Mouse (Mus musculus): ENCODE measurements at regions not wholly inside any gene's neighbourhood (a gene's known extent, or its start where the extent isn't known, plus 50 kb on each side); places are given as distances from the start of the nearest gene placed in this dataset.

GRCm38 (mm10) chr5:148809485-148809884, 119.6 kb downstream of the Katnal1 start:
- dilution Hi-C loops (cut with MboI; ENCODE audit: extremely low pct_ligation_motif_present, extremely low pct_unique_long_range_greater_than_20kb, low sequenced_read_pairs) = no loop called here
- H3K9me3 ChIP-seq (replicated peaks; ENCODE audit: low read length) = peaks cover 5% of the 10 kb centered on the region
- H3K4me2 ChIP-seq (ENCODE audit: insufficient read depth, low read depth, poor library complexity, severe bottlenecking) = no peak overlapping the region
- H3K9ac ChIP-seq (ENCODE audit: insufficient read depth, low read depth) = no peak overlapping the region
- H3K27ac ChIP-seq (ENCODE audit: insufficient read depth, low read depth) = no peak overlapping the region
- TF ChIP-seq ZKSCAN1 (IDR thresholded peaks at IDR 0.05; ENCODE audit: borderline replicate concordance, low read depth, low read length) (no peak), ELF1 (IDR thresholded peaks at IDR 0.05; ENCODE audit: low read depth, low read length) (no peak), ETS1 (conservative IDR thresholded peaks at IDR 0.05; ENCODE audit: low read depth, low read length) (no peak), MXI1 (IDR thresholded peaks at IDR 0.05; ENCODE audit: low read depth, low read length) (no peak), NRF1 (IDR thresholded peaks at IDR 0.05; ENCODE audit: low read depth, low read length) (no peak), MYC (IDR thresholded peaks at IDR 0.05; ENCODE audit: low read depth, low read length) (no peak), MAFK (IDR thresholded peaks at IDR 0.05; ENCODE audit: insufficient replicate concordance, low read length) (no peak), E2F4 (IDR thresholded peaks at IDR 0.05; ENCODE audit: insufficient replicate concordance, low read depth, low read length) (no peak), TCF12 (IDR thresholded peaks at IDR 0.05; ENCODE audit: low read depth, low read length) (no peak)
- peaks cover 0 to 9% of the 10 kb centered on the region in 2 experiments; a peak in 1 of 4 replicates for H3K4me1 ChIP-seq (ENCODE audit: control insufficient read depth in 1 of 2, insufficient read depth in 2 of 2)
- in situ Hi-C loops (cut with MboI; ENCODE audit: low pct_ligation_motif_present, low pct_unique_long_range_greater_than_20kb, low sequenced_read_pairs) = loop anchor here (25.0 kb wide), 1 partner anchor 528 kb away; no protein-coding TSS in a partner anchor
- no peaks in the 10 kb centered on the region for H3K36me3 ChIP-seq (replicated peaks in 1 of 2; ENCODE audit: control insufficient read depth in 1 of 2, insufficient read depth in 1 of 2, low read length in 1 of 2)
- H3K27me3 ChIP-seq (replicated peaks) = peaks cover 12% of the 10 kb centered on the region
- DNase-seq (ENCODE audit: extremely low read depth) = no peak
- no peaks in the 10 kb centered on the region for H3K79me2 ChIP-seq (replicated peaks; ENCODE audit: control insufficient read depth, extremely low read depth, insufficient read depth, poor library complexity, severe bottlenecking)
- no peak overlapping the region for H3K4me3 ChIP-seq (replicated peaks in 1 of 3; ENCODE audit: low read depth in 2 of 3, low read length in 2 of 3, poor library complexity in 1 of 3)

GRCm38 (mm10) chr5:148809055-148809454, 120.1 kb downstream of the Katnal1 start:
- dilution Hi-C loops (cut with MboI; ENCODE audit: extremely low pct_ligation_motif_present, extremely low pct_unique_long_range_greater_than_20kb, low sequenced_read_pairs) (no loop called here), in situ Hi-C loops (cut with MboI; ENCODE audit: low pct_ligation_motif_present, low pct_unique_long_range_greater_than_20kb, low sequenced_read_pairs) (loop anchor here (25.0 kb wide), 1 partner anchor 528 kb away; no protein-coding TSS in a partner anchor)
- Histone ChIP-seq H3K9ac (ENCODE audit: insufficient read depth, low read depth) (no peak overlapping the region), H3K27ac (ENCODE audit: insufficient read depth, low read depth) (no peak overlapping the region), H3K36me3 (replicated peaks in 1 of 2; ENCODE audit: control insufficient read depth in 1 of 2, insufficient read depth in 1 of 2, low read length in 1 of 2) (no peaks in the 10 kb centered on the region), H3K4me3 (replicated peaks in 1 of 3; ENCODE audit: low read depth in 2 of 3, low read length in 2 of 3, poor library complexity in 1 of 3) (no peak overlapping the region), H3K4me1 (ENCODE audit: control insufficient read depth in 1 of 2, insufficient read depth in 2 of 2) (peaks cover 0 to 11% of the 10 kb centered on the region in 2 experiments; a peak in 2 of 4 replicates), H3K79me2 (replicated peaks; ENCODE audit: control insufficient read depth, extremely low read depth, insufficient read depth, poor library complexity, severe bottlenecking) (no peaks in the 10 kb centered on the region), H3K4me2 (ENCODE audit: insufficient read depth, low read depth, poor library complexity, severe bottlenecking) (no peak overlapping the region), H3K9me3 (replicated peaks; ENCODE audit: low read length) (peaks cover 4% of the 10 kb centered on the region), H3K27me3 (replicated peaks) (peaks cover 12% of the 10 kb centered on the region)
- no peak for DNase-seq (ENCODE audit: extremely low read depth)
- TF ChIP-seq USF1 (IDR thresholded peaks at IDR 0.05; ENCODE audit: low read depth, low read length) = no peak
- TF ChIP-seq CHD1 (IDR thresholded peaks at IDR 0.05; ENCODE audit: low read depth, low read length) = no peak
- no peak for TF ChIP-seq ZC3H11A (IDR thresholded peaks at IDR 0.05; ENCODE audit: low read depth, low read length)
- no peak for TF ChIP-seq RAD21 (IDR thresholded peaks at IDR 0.05; ENCODE audit: low read depth, low read length)
- no peak for TF ChIP-seq NELFE (IDR thresholded peaks at IDR 0.05; ENCODE audit: low read depth, low read length)
- TF ChIP-seq GABPA (IDR thresholded peaks at IDR 0.05; ENCODE audit: insufficient replicate concordance, low read depth, low read length) = no peak
- TF ChIP-seq ZMIZ1 (IDR thresholded peaks at IDR 0.05; ENCODE audit: low read depth, low read length) = no peak
- no peak for TF ChIP-seq CHD2 (IDR thresholded peaks at IDR 0.05; ENCODE audit: low read length)
- no peak for TF ChIP-seq EP300 (IDR thresholded peaks at IDR 0.05; ENCODE audit: low read length)
- no peak for TF ChIP-seq SMC3 (IDR thresholded peaks at IDR 0.05; ENCODE audit: low read depth, low read length)
- no peak for TF ChIP-seq CTCF (conservative IDR thresholded peaks at IDR 0.05 in 1 of 2, IDR thresholded peaks at IDR 0.05 in 1 of 2; ENCODE audit: low read depth in 2 of 2, low read length in 2 of 2)
- TF ChIP-seq RCOR1 (conservative IDR thresholded peaks at IDR 0.05; ENCODE audit: low read depth, low read length) = no peak
- no peak for TF ChIP-seq UBTF (IDR thresholded peaks at IDR 0.05; ENCODE audit: low read depth, low read length)
- TF ChIP-seq JUN (IDR thresholded peaks at IDR 0.05; ENCODE audit: insufficient read depth, low read depth, low read length) = no peak
- TF ChIP-seq ELF1 (IDR thresholded peaks at IDR 0.05; ENCODE audit: low read depth, low read length) = no peak
- TF ChIP-seq PAX5 (IDR thresholded peaks at IDR 0.05; ENCODE audit: low read length) = no peak
- TF ChIP-seq MXI1 (IDR thresholded peaks at IDR 0.05; ENCODE audit: low read depth, low read length) = no peak
- TF ChIP-seq MAZ (IDR thresholded peaks at IDR 0.05; ENCODE audit: low read depth, low read length) = no peak
- no peak for TF ChIP-seq KAT2A (IDR thresholded peaks at IDR 0.05; ENCODE audit: insufficient replicate concordance, low read length)
- no peak for TF ChIP-seq MYC (IDR thresholded peaks at IDR 0.05; ENCODE audit: low read depth, low read length)

Data from CH12.LX (cell line).